Mouse (Mus musculus) hindbrain, postnatal 0 days (tissue): ENCODE measurements around the gene Ercc6. TPM values are rescaled to one million over a fixed set of nuclear protein-coding genes. Genes with fewer than 3 reads are reported as not detected.

ENCODE experiments used
- ATAC-seq: fragments of 200-750 bp; cut with Nextera tagmentation; 2 replicates; pipeline ENCODE4 v1.8.0; 2017; ENCODE audit warnings: mild to moderate bottlenecking, moderate TSS enrichment, moderate library complexity
- DNase-seq: peaks from one replicate; pipeline ENCODE4 v3.0.0-alpha.2; 2015; ENCODE audit warnings: low spot score
- H3K27ac ChIP-seq: fragments of 300-500 bp; sonication (generic); 2 replicates; pipeline ENCODE4 v1.5.1; 2014; ENCODE audit warnings: mild to moderate bottlenecking
- H3K27me3 ChIP-seq: fragments of 300-500 bp; sonication (generic); 2 replicates; pipeline ENCODE4 v1.6.1; 2014; ENCODE audit warnings: low read length, mixed read lengths; ENCODE audit not compliant: insufficient read depth
- H3K36me3 ChIP-seq: fragments of 300-500 bp; sonication (generic); 2 replicates; pipeline ENCODE4 v1.6.1; 2014; ENCODE audit warnings: low read length, mixed read lengths; ENCODE audit not compliant: insufficient read depth
- H3K4me1 ChIP-seq: fragments of 300-500 bp; sonication (generic); 2 replicates; pipeline ENCODE4 v1.6.1; 2014; ENCODE audit warnings: antibody characterized with exemption, low read length, mixed read lengths; ENCODE audit not compliant: insufficient read depth
- H3K4me2 ChIP-seq: fragments of 300-500 bp; sonication (generic); 2 replicates; pipeline ENCODE4 v1.6.1; 2014; ENCODE audit warnings: low read depth, mild to moderate bottlenecking, low read length, moderate library complexity, mixed read lengths
- H3K4me3 ChIP-seq: fragments of 300-500 bp; sonication (generic); 2 replicates; pipeline ENCODE4 v1.5.1; 2014; ENCODE audit warnings: low read length
- H3K9ac ChIP-seq: fragments of 300-500 bp; sonication (generic); replicated peaks from 2 replicates; pipeline ENCODE4 v1.6.1; 2014; ENCODE audit warnings: mild to moderate bottlenecking, low read length, moderate library complexity, mixed read lengths
- H3K9me3 ChIP-seq: fragments of 300-500 bp; sonication (generic); 2 replicates; pipeline ENCODE4 v1.6.1; 2016; ENCODE audit warnings: low read length, mixed read lengths
- CTCF ChIP-seq: IDR thresholded peaks from 2 replicates; pipeline ENCODE4 v1.5.1; 2016; ENCODE audit warnings: antibody characterized with exemption, control low read depth, low read depth
- whole genome bisulfite sequencing: fragments of 180-500 bp; shearing (Covaris S2); extraction: QIAGEN DNeasy Blood & Tissue Kit; methylation state at CpG from one replicate; pipeline ENCODE4 v1.1.7; 2014; 5-methylcytosine and 5-hydroxymethylcytosine counted together
- polyA plus RNA-seq: library from polyadenylated mRNA; unstranded; fragments of >200 nt; fragmentation: Nextera tagmentation; extraction: Ambion mirVana; gene quantifications from 2 replicates; pipeline ENCODE4 v1.2.1, GENCODE M21; 2015
- total RNA-seq: library from RNA; depleted of rRNA; stranded (reverse); fragments of >200 nt; gene quantifications from 2 replicates; pipeline ENCODE4 v1.2.3, GENCODE M21; 2014

Ercc6 gene
- total and polyA plus RNA-seq, 2 experiments from 2014 or later, result 12.2 to 18.3 TPM

GRCm38 (mm10) chr14:32502764-32503688 lies 10.3 kb upstream of the Ercc6 start:
- no peak for TF ChIP-seq CTCF
- H3K9me3 ChIP-seq, result no peaks in the 10 kb centered on the region
- no peak for DNase-seq

GRCm38 (mm10) chr14:32503897-32504296 lies 9.4 kb upstream of the Ercc6 start:
- no peak overlapping the region for H3K9ac ChIP-seq
- no peak overlapping the region for H3K4me2 ChIP-seq
- no peaks in the 10 kb centered on the region for H3K4me1 ChIP-seq
- H3K36me3 ChIP-seq, result no peaks in the 10 kb centered on the region
- no peaks in the 10 kb centered on the region for H3K9me3 ChIP-seq
- no peak for TF ChIP-seq CTCF
- H3K27me3 ChIP-seq, result no peaks in the 10 kb centered on the region
- DNase-seq, result no peak
- ATAC-seq, result no peak
- WGBS, result 77% methylated on average over 1 of the region's 1 CpGs
- H3K4me3 ChIP-seq, result no peak overlapping the region
- no peak overlapping the region for H3K27ac ChIP-seq

More at GRCm38 (mm10) chr14:32502764-32503688, 10.3 kb upstream of the Ercc6 start:
- no peak for ATAC-seq
- H3K27me3 ChIP-seq, result no peaks in the 10 kb centered on the region
- 71% methylated on average over 9 of the region's 9 CpGs for WGBS
- H3K9ac ChIP-seq, result no peak overlapping the region
- no peak overlapping the region for H3K4me2 ChIP-seq
- H3K4me1 ChIP-seq, result no peaks in the 10 kb centered on the region
- no peak overlapping the region for H3K4me3 ChIP-seq
- H3K36me3 ChIP-seq, result no peaks in the 10 kb centered on the region
- no peak overlapping the region for H3K27ac ChIP-seq

DNA sequence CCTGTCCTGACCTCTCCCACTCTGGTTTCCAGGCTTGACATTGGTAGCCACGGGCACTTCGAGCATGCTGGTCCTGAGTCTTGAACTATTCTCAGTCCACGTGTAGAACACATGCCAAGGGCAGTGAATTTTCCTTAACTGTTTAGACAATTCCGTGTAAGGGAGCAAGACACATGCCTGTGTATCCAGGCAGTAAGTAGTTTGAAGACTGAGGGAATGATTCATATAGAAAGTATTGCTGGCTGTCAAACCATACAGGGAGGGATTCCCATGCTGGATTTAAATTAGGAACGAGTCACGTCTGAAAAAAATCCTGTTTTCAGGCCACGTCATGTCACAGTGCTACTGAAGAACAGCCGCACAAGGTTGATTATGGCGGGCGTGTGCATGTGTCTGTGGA lies 7.0 kb upstream of the Ercc6 start:
- Histone ChIP-seq H3K9ac (no peak overlapping the region), H3K27ac (no peak overlapping the region), H3K4me1 (no peaks in the 10 kb centered on the region), H3K4me2 (no peak overlapping the region), H3K4me3 (no peak overlapping the region), H3K27me3 (no peaks in the 10 kb centered on the region), H3K9me3 (no peaks in the 10 kb centered on the region), H3K36me3 (no peaks in the 10 kb centered on the region)
- ATAC-seq (no peak), DNase-seq (no peak)
- 84% methylated on average over 10 of the region's 10 CpGs for WGBS
- no peak for TF ChIP-seq CTCF

GRCm38 (mm10) chr14:32507216-32507615 lies 6.1 kb upstream of the Ercc6 start:
- Histone ChIP-seq H3K9me3 (no peaks in the 10 kb centered on the region), H3K27me3 (no peaks in the 10 kb centered on the region), H3K4me1 (no peaks in the 10 kb centered on the region), H3K36me3 (no peaks in the 10 kb centered on the region), H3K4me2 (no peak overlapping the region), H3K27ac (no peak overlapping the region), H3K4me3 (no peak overlapping the region), H3K9ac (no peak overlapping the region)
- ATAC-seq, result no peak
- TF ChIP-seq CTCF, result no peak
- no peak for DNase-seq
- 69% methylated on average over 4 of the region's 4 CpGs for WGBS

DNA sequence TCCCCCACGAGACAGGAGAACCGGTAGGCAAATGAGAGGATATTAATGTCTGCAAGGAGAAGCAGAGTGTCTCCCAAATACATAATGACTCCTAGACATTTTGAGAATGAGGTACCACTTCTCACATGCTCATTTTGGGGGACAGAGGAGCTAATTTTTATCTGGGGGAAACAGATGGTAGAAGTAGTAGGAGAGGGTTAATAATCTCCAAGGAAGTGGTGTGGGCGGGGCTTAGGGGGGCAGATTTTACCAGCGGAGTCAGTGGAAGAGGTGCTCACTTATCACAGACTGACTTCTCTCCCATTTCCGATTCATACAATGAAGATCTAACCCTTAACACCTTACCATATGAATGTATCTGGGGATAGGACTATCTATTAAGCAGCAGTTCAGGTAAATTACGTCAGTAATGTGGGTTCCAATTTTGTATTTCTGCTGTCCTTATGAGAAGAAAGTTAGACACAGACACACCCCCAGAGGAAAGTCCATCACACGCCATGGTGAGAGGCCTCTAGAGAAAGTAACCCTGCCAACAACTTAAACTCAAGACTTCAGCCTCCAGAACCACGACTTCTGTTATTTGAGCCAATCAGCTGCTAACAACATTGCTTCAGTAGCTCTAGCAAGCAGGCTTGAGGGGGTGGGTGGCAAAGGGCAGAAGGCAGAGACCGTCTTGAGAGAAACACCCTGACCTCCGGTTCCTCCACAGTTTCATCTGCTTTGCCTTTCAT lies 5.1 kb upstream of the Ercc6 start:
- Histone ChIP-seq H3K9me3 (no peaks in the 10 kb centered on the region), H3K27ac (no peak overlapping the region), H3K27me3 (no peaks in the 10 kb centered on the region), H3K9ac (no peak overlapping the region), H3K4me1 (no peaks in the 10 kb centered on the region), H3K4me3 (no peak overlapping the region), H3K36me3 (no peaks in the 10 kb centered on the region), H3K4me2 (no peak overlapping the region)
- ATAC-seq (no peak), DNase-seq (no peak)
- no peak for TF ChIP-seq CTCF
- WGBS, result 70% methylated on average over 10 of the region's 10 CpGs

- no peak for ATAC-seq
These were observed 3.8 kb upstream of the Ercc6 start for GRCm38 (mm10) chr14:32509443-32509961.

More at GRCm38 (mm10) chr14:32509443-32509961, 3.8 kb upstream of the Ercc6 start:
- 82% methylated on average over 6 of the region's 6 CpGs for WGBS
- Histone ChIP-seq H3K4me2 (no peak overlapping the region), H3K27ac (no peak overlapping the region), H3K36me3 (no peaks in the 10 kb centered on the region), H3K4me1 (0 out of 2 replicates have a peak, but pooled peaks cover 2% of the 10 kb centered on the region), H3K4me3 (no peak overlapping the region), H3K9ac (no peak overlapping the region), H3K27me3 (no peaks in the 10 kb centered on the region), H3K9me3 (no peaks in the 10 kb centered on the region)
- no peak for TF ChIP-seq CTCF
- DNase-seq, result no peak
